Mouse (Mus musculus) liver, embryonic 13.5 days (tissue): ENCODE data around the gene Slc7a8. TPM values are rescaled to one million over a fixed set of nuclear protein-coding genes. Genes with fewer than 3 reads are reported as not detected.

Experiments used
- ATAC-seq: fragments of 200-750 bp; cut with Nextera tagmentation; 2 replicates; pipeline ENCODE4 v1.8.0; 2017; ENCODE audit warnings: low read depth, mild to moderate bottlenecking, moderate number of reproducible peaks, moderate library complexity
- DNase-seq: peaks from one replicate; pipeline ENCODE4 v3.0.0; 2022
- H3K27ac ChIP-seq: fragments of 300-500 bp; sonication (generic); 2 replicates; pipeline ENCODE4 v1.5.1; 2015; ENCODE audit warnings: moderate library complexity, mild to moderate bottlenecking, inconsistent platforms
- H3K27me3 ChIP-seq: fragments of 300-500 bp; sonication (generic); 2 replicates; pipeline ENCODE4 v1.6.1; 2015; ENCODE audit warnings: mild to moderate bottlenecking, inconsistent platforms
- H3K36me3 ChIP-seq: fragments of 300-500 bp; sonication (generic); 2 replicates; pipeline ENCODE4 v1.6.1; 2015; ENCODE audit warnings: mild to moderate bottlenecking, inconsistent platforms
- H3K4me1 ChIP-seq: fragments of 300-500 bp; sonication (generic); replicated peaks from 2 replicates; pipeline ENCODE4 v1.6.1; 2015; ENCODE audit warnings: inconsistent platforms
- H3K4me2 ChIP-seq: fragments of 300-500 bp; sonication (generic); 2 replicates; pipeline ENCODE4 v1.6.1; 2015; ENCODE audit warnings: inconsistent platforms, mild to moderate bottlenecking, moderate library complexity
- H3K4me3 ChIP-seq: fragments of 300-500 bp; sonication (generic); replicated peaks from 2 replicates; pipeline ENCODE4 v1.5.1; 2015; ENCODE audit warnings: mild to moderate bottlenecking, inconsistent platforms
- H3K9ac ChIP-seq: fragments of 300-500 bp; sonication (generic); 2 replicates; pipeline ENCODE4 v1.6.1; 2015; ENCODE audit warnings: mild to moderate bottlenecking, inconsistent platforms
- H3K9me3 ChIP-seq: fragments of 300-500 bp; sonication (generic); replicated peaks from 2 replicates; pipeline ENCODE4 v1.6.1; 2016; ENCODE audit warnings: inconsistent platforms
- WGBS: fragments of 180-500 bp; shearing (Covaris S2); methylation state at CpG from one replicate; pipeline ENCODE4 v1.1.7; 2015; ENCODE audit not compliant: insufficient replicate concordance; 5-methylcytosine and 5-hydroxymethylcytosine counted together
- polyA plus RNA-seq: library from polyadenylated mRNA; unstranded; fragments of >200 nt; fragmentation: Nextera tagmentation; extraction: Ambion mirVana; gene quantifications from 2 replicates; pipeline ENCODE4 v1.2.1, GENCODE M21; 2015

The Slc7a8 gene
- polyA plus RNA-seq, 1 experiment from 2014 or later, result 2.1 TPM

GRCm38 (mm10) chr14:54735221-54735620, 46.5 kb downstream of the Slc7a8 start:
- H3K4me2 ChIP-seq, result no peak overlapping the region
- no peaks in the 10 kb centered on the region for H3K9me3 ChIP-seq
- H3K4me3 ChIP-seq, result no peak overlapping the region
- DNase-seq (no peak), ATAC-seq (no peak)
- H3K4me1 ChIP-seq, result no peaks in the 10 kb centered on the region
- no peak overlapping the region for H3K9ac ChIP-seq
- 40% methylated on average over 4 of the region's 4 CpGs for WGBS
- H3K36me3 ChIP-seq, result no peaks in the 10 kb centered on the region
- no peaks in the 10 kb centered on the region for H3K27me3 ChIP-seq
- no peak overlapping the region for H3K27ac ChIP-seq

GRCm38 (mm10) chr14:54734004-54734403, 47.7 kb downstream of the Slc7a8 start:
- no peak for ATAC-seq
- no peak overlapping the region for H3K4me3 ChIP-seq
- H3K4me1 ChIP-seq, result no peaks in the 10 kb centered on the region
- no peaks in the 10 kb centered on the region for H3K27me3 ChIP-seq
- no peak overlapping the region for H3K4me2 ChIP-seq
- H3K9me3 ChIP-seq, result no peaks in the 10 kb centered on the region
- no peak for DNase-seq
- no peak overlapping the region for H3K9ac ChIP-seq
- no peaks in the 10 kb centered on the region for H3K36me3 ChIP-seq
- H3K27ac ChIP-seq, result no peak overlapping the region
- 62% methylated on average over 4 of the region's 4 CpGs for WGBS

GRCm38 (mm10) chr14:54732206-54732605, 49.5 kb downstream of the Slc7a8 start:
- no peak overlapping the region for H3K27ac ChIP-seq
- H3K4me2 ChIP-seq, result no peak overlapping the region
- no peaks in the 10 kb centered on the region for H3K4me1 ChIP-seq
- WGBS, result 69% methylated on average over 8 of the region's 8 CpGs
- no peak overlapping the region for H3K4me3 ChIP-seq
- DNase-seq (no peak), ATAC-seq (no peak)
- no peak overlapping the region for H3K9ac ChIP-seq
- H3K36me3 ChIP-seq, result no peaks in the 10 kb centered on the region
- H3K27me3 ChIP-seq, result no peaks in the 10 kb centered on the region
- H3K9me3 ChIP-seq, result no peaks in the 10 kb centered on the region

GRCm38 (mm10) chr14:54730305-54730704, 51.4 kb downstream of the Slc7a8 start:
- no peaks in the 10 kb centered on the region for H3K4me1 ChIP-seq
- WGBS, result 79% methylated on average over 6 of the region's 6 CpGs
- ATAC-seq, result no peak
- H3K4me3 ChIP-seq, result no peak overlapping the region
- no peaks in the 10 kb centered on the region for H3K36me3 ChIP-seq
- no peaks in the 10 kb centered on the region for H3K9me3 ChIP-seq
- no peak for DNase-seq
- H3K9ac ChIP-seq, result no peak overlapping the region
- H3K27ac ChIP-seq, result no peak overlapping the region
- H3K4me2 ChIP-seq, result no peak overlapping the region
- no peaks in the 10 kb centered on the region for H3K27me3 ChIP-seq

- Histone ChIP-seq H3K4me2 (no peak overlapping the region), H3K9ac (no peak overlapping the region), H3K9me3 (no peaks in the 10 kb centered on the region), H3K27me3 (no peaks in the 10 kb centered on the region), H3K36me3 (no peaks in the 10 kb centered on the region), H3K27ac (no peak overlapping the region), H3K4me3 (no peak overlapping the region), H3K4me1 (peaks cover 3% of the 10 kb centered on the region; the same call in 1 of the 2 replicates)
- DNase-seq (no peak), ATAC-seq (no peak)
- WGBS, result 72% methylated on average over 13 of the region's 13 CpGs
These were observed 52.7 kb downstream of the Slc7a8 start for GRCm38 (mm10) chr14:54728823-54729653.

GRCm38 (mm10) chr14:54727565-54727964, 54.2 kb downstream of the Slc7a8 start:
- Histone ChIP-seq H3K4me3 (no peak overlapping the region), H3K9me3 (no peaks in the 10 kb centered on the region), H3K4me2 (no peak overlapping the region), H3K4me1 (peaks cover 9% of the 10 kb centered on the region; the same call in 1 of the 2 replicates), H3K27me3 (no peaks in the 10 kb centered on the region), H3K36me3 (no peaks in the 10 kb centered on the region), H3K9ac (no peak overlapping the region), H3K27ac (no peak overlapping the region)
- WGBS, result 61% methylated on average over 5 of the region's 5 CpGs
- DNase-seq, result no peak
- ATAC-seq, result no peak

- WGBS, result 18% methylated on average over 6 of the region's 6 CpGs
- no peak for ATAC-seq
These were observed 57.7 kb downstream of the Slc7a8 start for GRCm38 (mm10) chr14:54724049-54724448.

GRCm38 (mm10) chr14:54721711-54722110, 60.0 kb downstream of the Slc7a8 start:
- no peak overlapping the region for H3K4me2 ChIP-seq
- DNase-seq (no peak), ATAC-seq (no peak)
- WGBS, result 67% methylated on average over 10 of the region's 10 CpGs
- no peaks in the 10 kb centered on the region for H3K36me3 ChIP-seq
- H3K4me1 ChIP-seq, result peaks cover 9% of the 10 kb centered on the region; the same call in 1 of the 2 replicates
- H3K27me3 ChIP-seq, result no peaks in the 10 kb centered on the region
- H3K27ac ChIP-seq, result no peak overlapping the region
- H3K9me3 ChIP-seq, result no peaks in the 10 kb centered on the region
- H3K4me3 ChIP-seq, result no peak overlapping the region
- no peak overlapping the region for H3K9ac ChIP-seq

More at GRCm38 (mm10) chr14:54724049-54724448, 57.7 kb downstream of the Slc7a8 start:
- no peak overlapping the region for H3K27ac ChIP-seq
- peaks cover 9% of the 10 kb centered on the region; the same call in 1 of the 2 replicates for H3K4me1 ChIP-seq
- DNase-seq, result no peak
- no peak overlapping the region for H3K9ac ChIP-seq
- H3K4me3 ChIP-seq, result no peak overlapping the region
- no peaks in the 10 kb centered on the region for H3K9me3 ChIP-seq
- no peak overlapping the region for H3K4me2 ChIP-seq
- no peaks in the 10 kb centered on the region for H3K36me3 ChIP-seq
- no peaks in the 10 kb centered on the region for H3K27me3 ChIP-seq

- Histone ChIP-seq H3K4me2 (no peak overlapping the region), H3K9me3 (no peaks in the 10 kb centered on the region), H3K27ac (no peak overlapping the region), H3K36me3 (no peaks in the 10 kb centered on the region), H3K4me3 (no peak overlapping the region), H3K4me1 (peaks cover 9% of the 10 kb centered on the region; the same call in 1 of the 2 replicates), H3K9ac (no peak overlapping the region), H3K27me3 (0 out of 2 replicates have a peak, but pooled peaks cover 4% of the 10 kb centered on the region)
- no peak for DNase-seq
- ATAC-seq, result no peak
- 73% methylated on average over 7 of the region's 7 CpGs for WGBS
These were observed 60.9 kb downstream of the Slc7a8 start for GRCm38 (mm10) chr14:54720654-54721350.

- no peak overlapping the region for H3K27ac ChIP-seq
- H3K4me2 ChIP-seq, result no peak overlapping the region
- H3K27me3 ChIP-seq, result 0 out of 2 replicates have a peak, but pooled peaks cover 5% of the 10 kb centered on the region
- H3K9ac ChIP-seq, result no peak overlapping the region
- no peaks in the 10 kb centered on the region for H3K36me3 ChIP-seq
- ATAC-seq (no peak), DNase-seq (no peak)
- peaks cover 9% of the 10 kb centered on the region for H3K4me1 ChIP-seq
- WGBS, result 80% methylated on average over 11 of the region's 11 CpGs
- no peaks in the 10 kb centered on the region for H3K9me3 ChIP-seq
- H3K4me3 ChIP-seq, result no peak overlapping the region
These were observed 61.7 kb downstream of the Slc7a8 start for GRCm38 (mm10) chr14:54720041-54720440.

- Histone ChIP-seq H3K36me3 (no peaks in the 10 kb centered on the region), H3K9ac (0 out of 2 replicates have a peak overlapping the region, but pooled peaks have one; percentile 3), H3K27me3 (peaks cover 28% of the 10 kb centered on the region), H3K9me3 (no peaks in the 10 kb centered on the region), H3K4me3 (no peak overlapping the region), H3K4me1 (peaks cover 21% of the 10 kb centered on the region), H3K27ac (no peak overlapping the region), H3K4me2 (no peak overlapping the region)
- 50% methylated on average over 1 of the region's 1 CpGs for WGBS
- no peak for ATAC-seq
- DNase-seq, result no peak
These were observed 66.3 kb downstream of the Slc7a8 start for GRCm38 (mm10) chr14:54715402-54715801.
